ENCODE assay signal across 8 mouse cellular contexts in genomic region chr2:119299981-119300818, GRCm38 (mm10). TPM values are rescaled to one million over a fixed set of nuclear protein-coding genes. Genes with fewer than 3 reads are reported as not detected.
A peak's percentile ranks its signal among the peaks of the same experiment; 100 is the strongest.
DNase-seq lines count a peak whose midpoint lies in the region; ATAC-seq lines count a peak whose summit lies in the region.

No protein-coding gene starts in this region.

- peaks cover 36% of the 10 kb centered on the region for H3K36me3 ChIP-seq in forebrain, embryonic 14.5 days (ENCODE audit: control insufficient read depth, insufficient read depth, low read length)
- H3K36me3 ChIP-seq in hindbrain, embryonic 10.5 days, result peaks cover 48% of the 10 kb centered on the region
- H3K36me3 ChIP-seq in limb, embryonic 12.5 days, result peaks cover 44% of the 10 kb centered on the region
- H3K36me3 ChIP-seq in midbrain, embryonic 14.5 days (ENCODE audit: control insufficient read depth, insufficient read depth, low read length), result peaks cover 38% of the 10 kb centered on the region
- peaks cover 22% of the 10 kb centered on the region for H3K36me3 ChIP-seq in stomach, embryonic 15.5 days

- DNase-seq in left cerebral cortex, postnatal 14 days (ENCODE audit: low spot score in 2 of 2), result peak; percentile 44 to 50
- DNase-seq in left cerebral cortex, postnatal 36 days (ENCODE audit: low spot score in 2 of 2), result no peak
- peak; percentile 64 for DNase-seq in cerebellum, adult 11 months
- peak; percentile 82 for DNase-seq in forebrain, embryonic 14.5 days (ENCODE audit: low spot score)
- DNase-seq in hindbrain, embryonic 10.5 days (ENCODE audit: low spot score), result peak; percentile 83
- DNase-seq in midbrain, embryonic 14.5 days, result peak; percentile 81

- H3K4me3 ChIP-seq in forebrain, embryonic 14.5 days (ENCODE audit: low read depth, low read length), result no peak overlapping the region
- H3K4me3 ChIP-seq in hindbrain, embryonic 10.5 days, result peak overlapping the region; percentile 5; the same call in 1 of the 2 replicates
- H3K4me3 ChIP-seq in limb, embryonic 12.5 days (replicated peaks), result no peak overlapping the region
- H3K4me3 ChIP-seq in midbrain, embryonic 14.5 days (replicated peaks; ENCODE audit: low read depth, low read length), result no peak overlapping the region
- H3K4me3 ChIP-seq in stomach, embryonic 15.5 days (replicated peaks), result no peak overlapping the region

- WGBS in forebrain, embryonic 14.5 days, result 5% methylated on average over 15 of the region's 15 CpGs
- 6% methylated on average over 15 of the region's 15 CpGs for WGBS in hindbrain, embryonic 10.5 days
- 8% methylated on average over 15 of the region's 15 CpGs for WGBS in limb, embryonic 12.5 days
- WGBS in midbrain, embryonic 14.5 days, result 4% methylated on average over 15 of the region's 15 CpGs
- 7% methylated on average over 15 of the region's 15 CpGs for WGBS in stomach, embryonic 15.5 days

- no peak overlapping the region for H3K9ac ChIP-seq in forebrain, embryonic 14.5 days (ENCODE audit: low read length)
- H3K9ac ChIP-seq in limb, embryonic 12.5 days (replicated peaks), result 0 out of 2 replicates have a peak overlapping the region, but pooled peaks have one; percentile 18
- H3K9ac ChIP-seq in midbrain, embryonic 14.5 days (replicated peaks; ENCODE audit: low read length), result no peak overlapping the region; the same call in 1 of the 2 replicates
- no peak overlapping the region for H3K9ac ChIP-seq in stomach, embryonic 15.5 days

- intact Hi-C loops in left cerebral cortex, postnatal 14 days (cut with DNase I), result loop anchor here (2.0 to 5.0 kb wide), 4 partner anchors 27 to 132 kb away; no protein-coding TSS in a partner anchor
- intact Hi-C loops in left cerebral cortex, postnatal 36 days (cut with DNase I), result loop anchor here (2.0 to 10.0 kb wide), 4 partner anchors 37 to 215 kb away; no protein-coding TSS in a partner anchor

- peak; percentile 70 for ATAC-seq in forebrain, embryonic 14.5 days
- ATAC-seq in limb, embryonic 12.5 days (ENCODE audit: insufficient number of reproducible peaks, insufficient read depth, low FRiP score, low TSS enrichment, low read depth), result peak; percentile 83
- ATAC-seq in midbrain, embryonic 14.5 days (ENCODE audit: low FRiP score, low TSS enrichment), result peak; percentile 63
- peak; percentile 88 for ATAC-seq in stomach, embryonic 15.5 days (ENCODE audit: insufficient read depth, low FRiP score, low read depth)

- H3K27me3 ChIP-seq in forebrain, embryonic 14.5 days (replicated peaks; ENCODE audit: control insufficient read depth, insufficient read depth, low read length), result no peaks in the 10 kb centered on the region
- H3K27me3 ChIP-seq in hindbrain, embryonic 10.5 days (ENCODE audit: insufficient read depth, poor library complexity, severe bottlenecking), result peaks cover 5% of the 10 kb centered on the region; the same call in 1 of the 2 replicates
- no peaks in the 10 kb centered on the region for H3K27me3 ChIP-seq in limb, embryonic 12.5 days
- H3K27me3 ChIP-seq in midbrain, embryonic 14.5 days (ENCODE audit: control insufficient read depth, insufficient read depth, low read length), result no peaks in the 10 kb centered on the region
- no peaks in the 10 kb centered on the region for H3K27me3 ChIP-seq in stomach, embryonic 15.5 days (replicated peaks)

- no peak overlapping the region for H3K4me2 ChIP-seq in forebrain, embryonic 14.5 days (ENCODE audit: low read length)
- peak overlapping the region; percentile 39 for H3K4me2 ChIP-seq in limb, embryonic 12.5 days
- H3K4me2 ChIP-seq in midbrain, embryonic 14.5 days (ENCODE audit: low read length), result peak overlapping the region; percentile 32
- H3K4me2 ChIP-seq in stomach, embryonic 15.5 days, result peak overlapping the region; percentile 44

- peaks cover 7% of the 10 kb centered on the region; the same call in 1 of the 2 replicates for H3K4me1 ChIP-seq in forebrain, embryonic 14.5 days (ENCODE audit: control insufficient read depth, insufficient read depth, low read length)
- H3K4me1 ChIP-seq in hindbrain, embryonic 10.5 days (replicated peaks), result peaks cover 42% of the 10 kb centered on the region
- H3K4me1 ChIP-seq in limb, embryonic 12.5 days (replicated peaks), result peaks cover 34% of the 10 kb centered on the region
- peaks cover 12% of the 10 kb centered on the region; the same call in 1 of the 2 replicates for H3K4me1 ChIP-seq in midbrain, embryonic 14.5 days (ENCODE audit: control insufficient read depth, insufficient read depth, low read length)
- H3K4me1 ChIP-seq in stomach, embryonic 15.5 days, result peaks cover 36% of the 10 kb centered on the region

- H3K27ac ChIP-seq in forebrain, embryonic 14.5 days (ENCODE audit: low read depth, low read length), result peak overlapping the region; percentile 66
- peak overlapping the region; percentile 76 for H3K27ac ChIP-seq in hindbrain, embryonic 10.5 days
- peak overlapping the region; percentile 50; the same call in 1 of the 2 replicates for H3K27ac ChIP-seq in limb, embryonic 12.5 days
- H3K27ac ChIP-seq in midbrain, embryonic 14.5 days (replicated peaks; ENCODE audit: low read depth, low read length), result peak overlapping the region; percentile 55
- H3K27ac ChIP-seq in stomach, embryonic 15.5 days, result peak overlapping the region; percentile 80

- H3K9me3 ChIP-seq in forebrain, embryonic 14.5 days (replicated peaks; ENCODE audit: control insufficient read depth, low read length), result no peaks in the 10 kb centered on the region
- no peaks in the 10 kb centered on the region for H3K9me3 ChIP-seq in hindbrain, embryonic 10.5 days
- H3K9me3 ChIP-seq in limb, embryonic 12.5 days, result no peaks in the 10 kb centered on the region
- no peaks in the 10 kb centered on the region for H3K9me3 ChIP-seq in midbrain, embryonic 14.5 days (ENCODE audit: control insufficient read depth, low read length)
- H3K9me3 ChIP-seq in stomach, embryonic 15.5 days, result no peaks in the 10 kb centered on the region

RNA-seq across cellular contexts. Expression of gene Vps18, which starts 11.7 kb away (rescaled TPM):
- total RNA-seq in left cerebral cortex, postnatal 14 days (2021), result 10 to 100 TPM; 40.2 to 40.5 TPM
- total RNA-seq in left cerebral cortex, postnatal 36 days (2021), result 10 to 100 TPM; 47.7 to 50.1 TPM
- 12.0 and 19.9 TPM in 2 replicates for polyA plus RNA-seq in forebrain, embryonic 14.5 days (2014; fragmentation: Nextera tagmentation; extraction: Ambion mirVana)
- 23.1 and 26.7 TPM in 2 replicates for polyA plus RNA-seq in hindbrain, embryonic 10.5 days (2016; fragmentation: Nextera tagmentation; extraction: Ambion mirVana)
- polyA plus RNA-seq in limb, embryonic 12.5 days (2016; fragmentation: Nextera tagmentation; extraction: Ambion mirVana), result 23.8 and 24.6 TPM in 2 replicates
- polyA plus RNA-seq in midbrain, embryonic 14.5 days (2014; fragmentation: Nextera tagmentation; extraction: Ambion mirVana), result 19.3 and 22.6 TPM in 2 replicates
- polyA plus RNA-seq in stomach, embryonic 15.5 days (2015; fragmentation: Nextera tagmentation; extraction: Ambion mirVana), result 16.4 and 18.0 TPM in 2 replicates

RNA-seq across cellular contexts. Expression of gene Dll4, which starts 25.4 kb away (rescaled TPM):
- total RNA-seq in left cerebral cortex, postnatal 14 days (2021), result 1 to 10 TPM; 4.0 to 5.0 TPM
- total RNA-seq in left cerebral cortex, postnatal 36 days (2021), result 1 to 10 TPM; 3.2 to 3.8 TPM
- polyA plus RNA-seq in forebrain, embryonic 14.5 days (2014; fragmentation: Nextera tagmentation; extraction: Ambion mirVana), result 2.9 and 3.8 TPM in 2 replicates
- polyA plus RNA-seq in hindbrain, embryonic 10.5 days (2016; fragmentation: Nextera tagmentation; extraction: Ambion mirVana), result 4.7 and 5.8 TPM in 2 replicates
- 4.8 and 5.3 TPM in 2 replicates for polyA plus RNA-seq in limb, embryonic 12.5 days (2016; fragmentation: Nextera tagmentation; extraction: Ambion mirVana)
- polyA plus RNA-seq in midbrain, embryonic 14.5 days (2014; fragmentation: Nextera tagmentation; extraction: Ambion mirVana), result 4.0 and 4.4 TPM in 2 replicates
- 7.0 and 8.7 TPM in 2 replicates for polyA plus RNA-seq in stomach, embryonic 15.5 days (2015; fragmentation: Nextera tagmentation; extraction: Ambion mirVana)

RNA-seq across cellular contexts. Expression of gene Rhov, which starts 29.1 kb away (rescaled TPM):
- total RNA-seq in left cerebral cortex, postnatal 14 days (2021), result 1 to 10 TPM; 9.5 to 9.9 TPM
- 10 to 100 TPM in 1 of 2 experiments, 1 to 10 TPM in 1; 7.9 to 10.9 TPM for total RNA-seq in left cerebral cortex, postnatal 36 days (2021)
- polyA plus RNA-seq in forebrain, embryonic 14.5 days (2014; fragmentation: Nextera tagmentation; extraction: Ambion mirVana), result 8.5 and 12.7 TPM in 2 replicates
- polyA plus RNA-seq in hindbrain, embryonic 10.5 days (2016; fragmentation: Nextera tagmentation; extraction: Ambion mirVana), result 1.2 and 3.8 TPM in 2 replicates
- 8.5 TPM in 2 replicates for polyA plus RNA-seq in limb, embryonic 12.5 days (2016; fragmentation: Nextera tagmentation; extraction: Ambion mirVana)
- 19.9 and 27.1 TPM in 2 replicates for polyA plus RNA-seq in midbrain, embryonic 14.5 days (2014; fragmentation: Nextera tagmentation; extraction: Ambion mirVana)
- 27.1 and 28.4 TPM in 2 replicates for polyA plus RNA-seq in stomach, embryonic 15.5 days (2015; fragmentation: Nextera tagmentation; extraction: Ambion mirVana)

RNA-seq across cellular contexts. Expression of gene Chac1, which starts 50.8 kb away (rescaled TPM):
- total RNA-seq in left cerebral cortex, postnatal 14 days (2021), result 1 to 10 TPM; 8.9 to 9.0 TPM
- total RNA-seq in left cerebral cortex, postnatal 36 days (2021), result 1 to 10 TPM; 8.2 to 8.9 TPM
- 3.5 and 3.8 TPM in 2 replicates for polyA plus RNA-seq in forebrain, embryonic 14.5 days (2014; fragmentation: Nextera tagmentation; extraction: Ambion mirVana)
- polyA plus RNA-seq in hindbrain, embryonic 10.5 days (2016; fragmentation: Nextera tagmentation; extraction: Ambion mirVana), result 0.67 and 0.81 TPM in 2 replicates
- polyA plus RNA-seq in limb, embryonic 12.5 days (2016; fragmentation: Nextera tagmentation; extraction: Ambion mirVana), result 0.45 and 0.68 TPM in 2 replicates
- polyA plus RNA-seq in midbrain, embryonic 14.5 days (2014; fragmentation: Nextera tagmentation; extraction: Ambion mirVana), result 5.0 and 8.4 TPM in 2 replicates
- 1.6 TPM in 2 replicates for polyA plus RNA-seq in stomach, embryonic 15.5 days (2015; fragmentation: Nextera tagmentation; extraction: Ambion mirVana)

Comparison
In these comparisons a context has a peak if more than half of its experiments do, and no peak if none do; other contexts are left out.
1. DNase-seq: peak in left cerebral cortex, postnatal 14 days (2 of 2), cerebellum, adult 11 months (single experiment), forebrain, embryonic 14.5 days (single experiment), hindbrain, embryonic 10.5 days (single experiment) and midbrain, embryonic 14.5 days (single experiment); none in left cerebral cortex, postnatal 36 days (0 of 2).
2. Peak in every context shown above with its lines, with median percentiles within 50 percentile points of each other: ATAC-seq and H3K27ac ChIP-seq.